Mouse (Mus musculus): ENCODE data around the gene Gm773. TPM values are rescaled to one million over a fixed set of nuclear protein-coding genes. Genes with fewer than 3 reads are reported as not detected.

The Gm773 gene
- not detected for polyA plus RNA-seq (2017; shearing (Covaris generic))

DNA sequence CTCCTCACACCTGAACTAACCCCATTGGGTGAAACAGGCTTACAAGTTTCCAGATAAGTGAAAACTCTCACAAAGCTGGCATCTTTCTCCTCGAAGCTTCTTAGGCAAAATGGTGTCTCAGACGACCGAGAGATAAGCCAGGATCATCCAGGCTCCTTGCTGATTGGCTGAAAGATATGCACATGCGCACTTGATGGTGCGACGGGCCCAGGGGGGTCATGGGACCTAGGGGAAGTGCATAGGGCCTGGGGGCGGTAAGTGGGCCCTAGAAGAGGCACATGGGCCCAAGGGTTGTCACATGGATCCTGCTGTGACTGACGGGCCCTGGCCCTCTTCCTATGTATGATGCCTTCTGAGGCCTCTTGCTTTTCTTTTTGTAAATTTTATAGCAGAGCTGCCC is at the start of gene Gm773:
TSS of gene Gm773 (minus strand) at position 111 of the 400 bp plus-strand sequence.

Other genes starting within 250 kb of the Gm773 start
- 2.7 TPM for gene 3830403N18Rik, start 76.3 kb downstream of the Gm773 start, polyA plus RNA-seq (2017; shearing (Covaris generic))
- not detected for gene Zfp449, start 133.5 kb upstream of the Gm773 start, polyA plus RNA-seq (2017; shearing (Covaris generic))
- gene Smim10l2a, start 161.7 kb upstream of the Gm773 start, polyA plus RNA-seq (2017; shearing (Covaris generic)), result 0.67 TPM
- gene Gm2174, start 235.1 kb upstream of the Gm773 start, polyA plus RNA-seq (2017; shearing (Covaris generic)), result not detected
- gene Ints6l, start 242.0 kb upstream of the Gm773 start, polyA plus RNA-seq (2017; shearing (Covaris generic)), result 33.9 TPM

Data from effector memory CD4-positive, alpha-beta T cell, adult 5 months (primary cell).